In genomic region chr1:170531286-170531685, GRCm38 (mm10) we compare ENCODE assay signal across 20 mouse cellular contexts. TPM values are rescaled to one million over a fixed set of nuclear protein-coding genes. Genes with fewer than 3 reads are reported as not detected.
A peak's percentile ranks its signal among the peaks of the same experiment; 100 is the strongest.
DNase-seq lines count a peak whose midpoint lies in the region; ATAC-seq and TF ChIP-seq lines count a peak whose summit lies in the region.
"Had no signal": no experiment of that assay in that cellular context is flagged by ENCODE, and none has a peak within 500 bp of the region (broad histone marks: within the 10 kb centered on the region; RNA-seq: fewer than 3 reads in every experiment).

No protein-coding gene starts in this region.

- no peak overlapping the region for H3K9ac ChIP-seq in hindbrain, embryonic 16.5 days (ENCODE audit: low read depth, low read length)
- no peak overlapping the region for H3K9ac ChIP-seq in hindbrain, embryonic 11.5 days (ENCODE audit: low read depth, low read length)
- H3K9ac ChIP-seq in stomach, postnatal 0 days (ENCODE audit: low read length): no peak overlapping the region
- H3K9ac ChIP-seq: embryonic facial prominence, embryonic 13.5 days; embryonic facial prominence, embryonic 15.5 days; forebrain, embryonic 12.5 days had no signal

- peak; percentile 25; the same call in 1 of the 2 replicates for ATAC-seq in hindbrain, embryonic 16.5 days
- ATAC-seq in hindbrain, embryonic 11.5 days (ENCODE audit: low FRiP score): no peak
- ATAC-seq in stomach, postnatal 0 days (ENCODE audit: low FRiP score, low TSS enrichment): 0 out of 2 replicates have a peak, but pooled peaks have one; percentile 4
- ATAC-seq: forebrain, embryonic 14.5 days; forebrain, embryonic 16.5 days had no signal

- no peaks in the 10 kb centered on the region for H3K4me1 ChIP-seq in hindbrain, embryonic 16.5 days (ENCODE audit: control insufficient read depth, insufficient read depth, low read depth, low read length)
- H3K4me1 ChIP-seq in hindbrain, embryonic 11.5 days (replicated peaks; ENCODE audit: control insufficient read depth, insufficient read depth, low read length): no peaks in the 10 kb centered on the region
- 0 out of 2 replicates have a peak, but pooled peaks cover 2% of the 10 kb centered on the region for H3K4me1 ChIP-seq in stomach, postnatal 0 days (replicated peaks; ENCODE audit: control insufficient read depth, insufficient read depth)
- H3K4me1 ChIP-seq: embryonic facial prominence, embryonic 15.5 days had no signal

- TF ChIP-seq CTCF in stomach, postnatal 0 days (IDR thresholded peaks at IDR 0.05; ENCODE audit: low read depth): no peak

- H3K9me3 ChIP-seq in hindbrain, embryonic 16.5 days (ENCODE audit: control insufficient read depth, low read length): no peaks in the 10 kb centered on the region
- no peaks in the 10 kb centered on the region for H3K9me3 ChIP-seq in hindbrain, embryonic 11.5 days (ENCODE audit: control insufficient read depth, low read length)
- no peaks in the 10 kb centered on the region for H3K9me3 ChIP-seq in stomach, postnatal 0 days (ENCODE audit: control insufficient read depth, low read length)
- H3K9me3 ChIP-seq: embryonic facial prominence, embryonic 13.5 days; embryonic facial prominence, embryonic 15.5 days; forebrain, embryonic 10.5 days; forebrain, embryonic 12.5 days had no signal

- no peak overlapping the region for H3K27ac ChIP-seq in hindbrain, embryonic 16.5 days (ENCODE audit: low read depth, low read length)
- H3K27ac ChIP-seq in hindbrain, embryonic 11.5 days (ENCODE audit: low read depth, low read length): no peak overlapping the region
- no peak overlapping the region for H3K27ac ChIP-seq in stomach, postnatal 0 days (replicated peaks)
- H3K27ac ChIP-seq: embryonic facial prominence, embryonic 13.5 days; embryonic facial prominence, embryonic 15.5 days; forebrain, embryonic 10.5 days; forebrain, embryonic 12.5 days had no signal

- H3K4me3 ChIP-seq in hindbrain, embryonic 16.5 days (ENCODE audit: low read length): no peak overlapping the region
- no peak overlapping the region for H3K4me3 ChIP-seq in hindbrain, embryonic 11.5 days (ENCODE audit: low read depth, low read length)
- no peak overlapping the region for H3K4me3 ChIP-seq in stomach, postnatal 0 days (ENCODE audit: low read depth, low read length)
- H3K4me3 ChIP-seq: embryonic facial prominence, embryonic 13.5 days; embryonic facial prominence, embryonic 15.5 days; erythroblast, embryonic 14.5 days; forebrain, embryonic 10.5 days; forebrain, embryonic 12.5 days had no signal

- no peak for TF ChIP-seq EP300 in stomach, postnatal 0 days (optimal IDR thresholded peaks at IDR 0.05)

- H3K4me2 ChIP-seq in hindbrain, embryonic 16.5 days (ENCODE audit: low read length): no peak overlapping the region
- H3K4me2 ChIP-seq in hindbrain, embryonic 11.5 days (replicated peaks; ENCODE audit: low read depth, low read length): no peak overlapping the region
- no peak overlapping the region for H3K4me2 ChIP-seq in stomach, postnatal 0 days (replicated peaks; ENCODE audit: low read depth)
- H3K4me2 ChIP-seq: embryonic facial prominence, embryonic 13.5 days; embryonic facial prominence, embryonic 15.5 days; forebrain, embryonic 12.5 days had no signal

- H3K36me3 ChIP-seq in hindbrain, embryonic 16.5 days (ENCODE audit: control insufficient read depth, insufficient read depth, low read length): no peaks in the 10 kb centered on the region
- no peaks in the 10 kb centered on the region for H3K36me3 ChIP-seq in hindbrain, embryonic 11.5 days (ENCODE audit: control insufficient read depth, insufficient read depth, low read length)
- no peaks in the 10 kb centered on the region for H3K36me3 ChIP-seq in stomach, postnatal 0 days (ENCODE audit: control insufficient read depth, insufficient read depth, low read length)
- H3K36me3 ChIP-seq: embryonic facial prominence, embryonic 13.5 days; embryonic facial prominence, embryonic 15.5 days; forebrain, embryonic 10.5 days; forebrain, embryonic 12.5 days had no signal

- 84% methylated on average over 2 of the region's 2 CpGs for WGBS in hindbrain, embryonic 16.5 days
- 98% methylated on average over 2 of the region's 2 CpGs for WGBS in hindbrain, embryonic 11.5 days
- WGBS in stomach, postnatal 0 days: 76% methylated on average over 2 of the region's 2 CpGs

- peak; percentile 53 to 78 for DNase-seq in cerebellum, postnatal 14 days
- DNase-seq in cerebellum, adult 9-10 months: no peak
- no peak for DNase-seq in hindbrain, embryonic 11.5 days (ENCODE audit: low spot score)
- DNase-seq in stomach, postnatal 0 days (ENCODE audit: low spot score): no peak
- DNase-seq in spleen, adult 18-20 months: no peak
- DNase-seq: adrenal gland, adult 2 months; adrenal gland, postnatal 10 days; adrenal gland, postnatal 25 days; cerebellum, adult 18-20 months; cerebellum, adult 8-10 months; cerebellum, postnatal 36 days; embryo, embryonic 11 days had no signal

- H3K27me3 ChIP-seq in hindbrain, embryonic 16.5 days (replicated peaks; ENCODE audit: control insufficient read depth, insufficient read depth, low read length): no peaks in the 10 kb centered on the region
- H3K27me3 ChIP-seq in hindbrain, embryonic 11.5 days (ENCODE audit: control insufficient read depth, insufficient read depth, low read length): no peaks in the 10 kb centered on the region
- H3K27me3 ChIP-seq in stomach, postnatal 0 days (ENCODE audit: control insufficient read depth, insufficient read depth, low read length): no peaks in the 10 kb centered on the region
- H3K27me3 ChIP-seq: embryonic facial prominence, embryonic 13.5 days; embryonic facial prominence, embryonic 15.5 days; forebrain, embryonic 12.5 days had no signal

RNA-seq across cellular contexts. Expression of gene Nos1ap, which starts 58.4 kb away (rescaled TPM):
- 14.8 and 17.1 TPM in 2 replicates for polyA plus RNA-seq in hindbrain, embryonic 16.5 days (2015; fragmentation: Nextera tagmentation; extraction: Ambion mirVana)
- 6.7 and 9.7 TPM in 2 replicates for polyA plus RNA-seq in hindbrain, embryonic 11.5 days (2014; fragmentation: Nextera tagmentation; extraction: Ambion mirVana)
- polyA plus RNA-seq in stomach, postnatal 0 days (2015; fragmentation: Nextera tagmentation; extraction: Ambion mirVana): 6.8 and 8.0 TPM in 2 replicates

Comparison
In these comparisons a context has a peak if more than half of its experiments do, and no peak if none do; other contexts are left out.
1. DNase-seq: peak in cerebellum, postnatal 14 days (2 of 2); none in cerebellum, adult 9-10 months (single experiment), hindbrain, embryonic 11.5 days (single experiment), stomach, postnatal 0 days (single experiment) and spleen, adult 18-20 months (0 of 2).